Mouse (Mus musculus): ENCODE results near the gene Dvl1. TPM values are rescaled to one million over a fixed set of nuclear protein-coding genes. Genes with fewer than 3 reads are reported as not detected.

Dvl1 gene
- polyA plus RNA-seq, 1 experiment from 2014 or later = 17.8 TPM

- DNase-seq = no peak
- Histone ChIP-seq H3K27me3 (ENCODE audit: insufficient read depth, low read length) (no peaks in the 10 kb centered on the region), H3K27ac (ENCODE audit: low read depth) (no peak overlapping the region), H3K9ac (no peak overlapping the region), H3K36me3 (ENCODE audit: insufficient read depth) (peaks cover 70% of the 10 kb centered on the region), H3K4me3 (ENCODE audit: low read depth, low read length) (no peak overlapping the region), H3K9me3 (ENCODE audit: low read depth, low read length) (no peaks in the 10 kb centered on the region), H3K4me1 (ENCODE audit: insufficient read depth) (no peaks in the 10 kb centered on the region), H3K4me2 (no peak overlapping the region)
- TF ChIP-seq CTCF (IDR thresholded peaks at IDR 0.05; ENCODE audit: low read depth) = no peak
- 87% methylated on average over 12 of the region's 12 CpGs for WGBS
- no peak for ATAC-seq (ENCODE audit: insufficient read depth)
Measured at GRCm38 (mm10) chr4:155856071-155856470, 8.9 kb downstream of the Dvl1 start.

DNA sequence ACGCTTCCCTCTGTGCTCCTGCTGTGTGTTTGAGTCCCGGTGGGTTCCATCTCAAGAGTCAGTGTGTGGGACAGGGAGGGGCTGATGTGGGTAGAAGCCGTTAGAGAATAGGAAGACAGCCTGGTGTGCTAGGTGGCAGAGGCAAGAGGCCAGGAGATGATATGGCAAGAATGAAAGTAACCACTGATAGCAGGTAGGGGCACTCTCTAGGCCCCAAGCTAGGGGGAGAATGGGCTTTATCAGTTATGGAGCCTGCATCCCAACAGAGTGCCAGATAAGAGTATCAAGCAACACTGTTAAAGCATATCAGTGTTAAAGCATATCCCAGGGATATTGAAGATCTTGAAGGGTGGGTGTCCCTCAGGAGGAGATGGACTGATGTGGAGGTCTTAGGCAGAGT, 9.7 kb downstream of the Dvl1 start:
- WGBS = 75% methylated on average over 3 of the region's 3 CpGs
- TF ChIP-seq CTCF (IDR thresholded peaks at IDR 0.05; ENCODE audit: low read depth) = no peak
- Histone ChIP-seq H3K36me3 (ENCODE audit: insufficient read depth) (peaks cover 70% of the 10 kb centered on the region), H3K4me2 (no peak overlapping the region), H3K9me3 (ENCODE audit: low read depth, low read length) (no peaks in the 10 kb centered on the region), H3K27ac (ENCODE audit: low read depth) (no peak overlapping the region), H3K27me3 (ENCODE audit: insufficient read depth, low read length) (no peaks in the 10 kb centered on the region), H3K4me1 (ENCODE audit: insufficient read depth) (no peaks in the 10 kb centered on the region), H3K4me3 (ENCODE audit: low read depth, low read length) (no peak overlapping the region), H3K9ac (no peak overlapping the region)
- ATAC-seq (ENCODE audit: insufficient read depth) (no peak), DNase-seq (no peak)

DNA sequence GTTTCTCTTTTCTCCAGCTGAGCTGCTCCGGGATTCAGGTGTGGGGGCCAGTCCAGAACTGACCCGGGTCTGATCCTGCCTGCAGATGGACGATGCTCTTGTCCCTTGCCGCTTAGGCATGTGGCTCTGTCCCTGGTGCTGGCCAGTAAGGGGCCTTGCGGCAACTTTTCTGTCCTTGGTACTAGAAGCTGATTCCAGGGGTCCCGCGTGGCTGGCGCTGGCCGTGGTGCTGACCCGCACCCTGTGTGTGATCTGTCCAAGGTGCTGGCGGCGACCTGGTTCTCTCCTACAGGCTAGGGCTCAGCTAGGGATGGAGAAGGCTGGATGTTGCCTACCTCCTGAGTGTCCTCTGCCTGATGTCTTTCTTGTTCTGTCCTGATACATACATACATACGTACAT, 12.1 kb downstream of the Dvl1 start:
- Histone ChIP-seq H3K9ac (no peak overlapping the region), H3K36me3 (ENCODE audit: insufficient read depth) (peaks cover 59% of the 10 kb centered on the region), H3K27ac (ENCODE audit: low read depth) (no peak overlapping the region), H3K9me3 (ENCODE audit: low read depth, low read length) (no peaks in the 10 kb centered on the region), H3K4me1 (ENCODE audit: insufficient read depth) (no peaks in the 10 kb centered on the region), H3K27me3 (ENCODE audit: insufficient read depth, low read length) (no peaks in the 10 kb centered on the region), H3K4me3 (ENCODE audit: low read depth, low read length) (no peak overlapping the region), H3K4me2 (no peak overlapping the region)
- DNase-seq (peak; percentile 90), ATAC-seq (ENCODE audit: insufficient read depth) (peak; percentile 65)
- 15% methylated on average over 13 of the region's 13 CpGs for WGBS
- no peak for TF ChIP-seq CTCF (IDR thresholded peaks at IDR 0.05; ENCODE audit: low read depth)

DNA sequence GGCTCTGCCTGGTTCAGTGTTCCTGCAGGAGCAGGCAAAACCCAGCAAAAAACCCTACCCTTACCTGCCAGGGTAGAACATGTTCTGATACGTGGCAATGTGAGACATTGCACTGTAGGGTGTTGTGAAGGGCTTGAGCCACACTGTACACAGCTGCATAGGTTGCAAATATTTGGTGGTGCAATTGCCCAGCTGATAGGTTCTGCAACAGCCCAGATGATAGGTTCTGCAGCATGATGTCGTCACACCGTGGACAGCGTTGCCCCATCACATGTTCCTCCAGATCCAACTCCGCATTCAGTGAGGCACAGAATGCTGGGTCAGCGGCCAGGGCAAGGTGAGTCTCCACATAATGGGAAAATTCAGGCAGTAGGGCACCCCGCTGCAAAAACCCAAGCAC, 14.6 kb downstream of the Dvl1 start:
- 83% methylated on average over 7 of the region's 7 CpGs for whole genome bisulfite sequencing
- H3K36me3 ChIP-seq (ENCODE audit: insufficient read depth) = peaks cover 47% of the 10 kb centered on the region

DNA sequence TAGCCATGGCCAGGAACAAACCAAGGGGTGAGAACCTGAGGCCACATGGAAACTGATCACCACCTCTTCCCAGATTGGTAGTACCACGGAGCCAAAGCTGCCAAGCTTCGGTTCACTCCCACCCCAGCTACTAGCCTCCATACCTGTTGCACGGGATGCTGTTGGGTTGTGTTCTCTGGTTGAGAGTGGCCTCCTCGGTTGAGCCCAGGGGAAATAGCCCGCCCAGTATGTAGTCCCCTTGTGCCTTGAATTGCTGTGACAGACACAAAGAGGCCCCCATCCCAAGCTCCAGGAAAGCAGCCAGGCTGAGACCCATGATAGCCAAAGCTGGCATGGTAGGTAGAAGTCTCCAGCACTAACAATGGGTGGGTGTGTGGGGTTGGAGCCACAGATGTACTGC, 15.8 kb downstream of the Dvl1 start, which contains the start of gene Tas1r3:
Gene Tas1r3, minus strand, starts transcription at position 362 of the 400 bp plus-strand sequence.
- H3K9ac ChIP-seq = no peak within 1 kb of the TSS
- peaks cover 37% of the 10 kb centered on the region for H3K36me3 ChIP-seq (ENCODE audit: insufficient read depth)
- no peaks in the 10 kb centered on the region for H3K4me1 ChIP-seq (ENCODE audit: insufficient read depth)
- DNase-seq = no peak
- H3K4me3 ChIP-seq (ENCODE audit: low read depth, low read length) = no peak within 1 kb of the TSS
- H3K4me2 ChIP-seq = no peak within 1 kb of the TSS
- 76% methylated on average over 5 of the region's 5 CpGs for WGBS
- no peaks in the 10 kb centered on the region for H3K9me3 ChIP-seq (ENCODE audit: low read depth, low read length)
- no peaks in the 10 kb centered on the region for H3K27me3 ChIP-seq (ENCODE audit: insufficient read depth, low read length)
- no peak within 1 kb of the TSS for H3K27ac ChIP-seq (ENCODE audit: low read depth)
- no peak for TF ChIP-seq CTCF (IDR thresholded peaks at IDR 0.05; ENCODE audit: low read depth)
- no peak for ATAC-seq (ENCODE audit: insufficient read depth)

More for the DNA sequence above, 14.6 kb downstream of the Dvl1 start:
- Histone ChIP-seq H3K27ac (ENCODE audit: low read depth) (no peak overlapping the region), H3K4me2 (no peak overlapping the region), H3K9me3 (ENCODE audit: low read depth, low read length) (no peaks in the 10 kb centered on the region), H3K4me3 (ENCODE audit: low read depth, low read length) (no peak overlapping the region), H3K4me1 (ENCODE audit: insufficient read depth) (no peaks in the 10 kb centered on the region), H3K9ac (no peak overlapping the region), H3K27me3 (ENCODE audit: insufficient read depth, low read length) (no peaks in the 10 kb centered on the region)
- DNase-seq = no peak
- TF ChIP-seq CTCF (IDR thresholded peaks at IDR 0.05; ENCODE audit: low read depth) = no peak
- no peak for ATAC-seq (ENCODE audit: insufficient read depth)

- peak; percentile 52; the same call in 1 of the 2 replicates for ATAC-seq (ENCODE audit: insufficient read depth)
- H3K4me1 ChIP-seq (ENCODE audit: insufficient read depth) = peaks cover 4% of the 10 kb centered on the region; the same call in 1 of the 2 replicates
- peak overlapping the region; percentile 96 for H3K4me2 ChIP-seq
- H3K36me3 ChIP-seq (ENCODE audit: insufficient read depth) = peaks cover 35% of the 10 kb centered on the region
- H3K9ac ChIP-seq = peak overlapping the region; percentile 71
- H3K27me3 ChIP-seq (ENCODE audit: insufficient read depth, low read length) = no peaks in the 10 kb centered on the region
- H3K9me3 ChIP-seq (ENCODE audit: low read depth, low read length) = no peaks in the 10 kb centered on the region
- H3K4me3 ChIP-seq (ENCODE audit: low read depth, low read length) = peak overlapping the region; percentile 66
- WGBS = 6% methylated on average over 22 of the region's 22 CpGs
- TF ChIP-seq CTCF (IDR thresholded peaks at IDR 0.05; ENCODE audit: low read depth) = no peak
- no peak for DNase-seq
- H3K27ac ChIP-seq (ENCODE audit: low read depth) = 0 out of 2 replicates have a peak overlapping the region, but pooled peaks have one; percentile 30
Measured at GRCm38 (mm10) chr4:155868614-155869298, 21.6 kb downstream of the Dvl1 start.

- peak within 1 kb of the TSS; percentile 96 for H3K4me2 ChIP-seq
- no peaks in the 10 kb centered on the region for H3K27me3 ChIP-seq (ENCODE audit: insufficient read depth, low read length)
- TF ChIP-seq CTCF (IDR thresholded peaks at IDR 0.05; ENCODE audit: low read depth) = peak; percentile 20; the same call in 1 of the 2 replicates
- peak within 1 kb of the TSS; percentile 71 for H3K9ac ChIP-seq
- peak; percentile 97 for DNase-seq
- H3K27ac ChIP-seq (ENCODE audit: low read depth) = 0 out of 2 replicates have a peak within 1 kb of the TSS, but pooled peaks have one; percentile 30
- H3K4me3 ChIP-seq (ENCODE audit: low read depth, low read length) = peak within 1 kb of the TSS; percentile 66
- WGBS = under 1% methylated on average over 63 of the region's 63 CpGs
- peaks cover 4% of the 10 kb centered on the region; the same call in 1 of the 2 replicates for H3K4me1 ChIP-seq (ENCODE audit: insufficient read depth)
- ATAC-seq (ENCODE audit: insufficient read depth) = peak; percentile 98
- H3K36me3 ChIP-seq (ENCODE audit: insufficient read depth) = peaks cover 42% of the 10 kb centered on the region
- no peaks in the 10 kb centered on the region for H3K9me3 ChIP-seq (ENCODE audit: low read depth, low read length)
Measured at GRCm38 (mm10) chr4:155869317-155870033, 22.3 kb downstream of the Dvl1 start, which contains the start of the genes Cptp and Ints11. Gene Cptp, minus strand, starts transcription at chr4:155869440. Gene Ints11, plus strand, starts transcription at chr4:155869546.

Data from lung, embryonic 14.5 days (tissue).